Mouse (Mus musculus) spleen, adult 2 months (tissue): ENCODE results near the gene Cd200r4.

Source experiments
- CTCF ChIP-seq: fragments of 200-500 bp; IDR thresholded peaks from 2 replicates; pipeline ENCODE4 v1.5.1; 2011; ENCODE audit warnings: mild to moderate bottlenecking, inconsistent platforms; ENCODE audit not compliant: insufficient read depth, insufficient read length, insufficient replicate concordance; ENCODE audit errors: extremely low read depth
- POLR2A ChIP-seq: fragments of 200-500 bp; IDR thresholded peaks from 2 replicates; pipeline ENCODE4 v1.6.1; 2011; ENCODE audit warnings: low read depth, low read length, inconsistent platforms

GRCm38 (mm10) chr16:44811544-44811943, at the start of gene Cd200r4:
- no peak for TF ChIP-seq CTCF
- TF ChIP-seq POLR2A: no peak
